In the genomic region with DNA sequence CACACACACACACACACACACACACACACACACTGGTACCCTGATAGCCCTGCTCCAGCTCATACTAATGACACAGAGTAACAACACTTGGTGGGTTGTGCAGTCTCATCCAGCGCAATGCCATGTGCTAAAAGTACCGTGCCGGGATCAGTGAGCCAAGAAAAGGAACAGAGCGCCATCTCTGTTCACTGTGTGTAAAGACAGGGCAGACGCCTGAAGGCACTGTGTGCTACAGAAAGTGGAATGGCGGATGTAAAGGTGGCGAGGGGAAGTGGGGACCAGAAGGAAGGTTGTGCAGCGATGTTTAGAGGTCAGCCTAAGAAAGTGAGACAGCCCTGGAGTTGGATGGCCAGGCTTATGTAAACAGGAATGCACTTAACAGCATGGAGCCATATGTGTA, we compare ENCODE assay signal across 17 mouse cellular contexts.
DNase-seq lines count a peak whose midpoint lies in the region; ATAC-seq and TF ChIP-seq lines count a peak whose summit lies in the region.
"Had no signal": no experiment of that assay in that cellular context is flagged by ENCODE, and none has a peak within 500 bp of the region (broad histone marks: within the 10 kb centered on the region; RNA-seq: fewer than 3 reads in every experiment).

No protein-coding gene starts in this region.

- DNase-seq in layer of hippocampus, adult 2 months (ENCODE audit: low spot score in 2 of 2) = peak in 1 of 2 experiments; percentile 59
- no peak for DNase-seq in layer of hippocampus, postnatal 36 days
- DNase-seq in right cerebral cortex, postnatal 10 days (ENCODE audit: low spot score in 2 of 2) = peak; percentile 61 to 63
- DNase-seq in right cerebral cortex, adult 18-20 months = no peak
- peak; percentile 76 for DNase-seq in ZHBTc4 (ENCODE audit: low read depth, low spot score)
- DNase-seq in adrenal gland, adult 8-10 months = no peak
- DNase-seq: adrenal gland, postnatal 14 days; kidney, adult 18-20 months; left cerebral cortex, postnatal 4 days; thymus, postnatal 25 days had no signal

- H3K4me3 ChIP-seq in layer of hippocampus, adult 2 months = no peak overlapping the region
- H3K4me3 ChIP-seq: erythroblast, embryonic 14.5 days; heart, embryonic 15.5 days; hindbrain, embryonic 12.5 days; liver, embryonic 15.5 days; neural tube, embryonic 13.5 days had no signal

- TF ChIP-seq CTCF in layer of hippocampus, adult 2 months (conservative IDR thresholded peaks at IDR 0.05) = peak; percentile 75

- peak; percentile 49 for ATAC-seq in megakaryocyte progenitor cell, adult 5-6 weeks (replicated peaks; ENCODE audit: poor library complexity)
- ATAC-seq: midbrain, embryonic 16.5 days had no signal

- peak overlapping the region; percentile 90 for H3K27ac ChIP-seq in layer of hippocampus, adult 2 months
- H3K27ac ChIP-seq: heart, embryonic 15.5 days; hindbrain, embryonic 12.5 days; liver, embryonic 15.5 days; neural tube, embryonic 13.5 days had no signal

Comparison
In these comparisons a context has a peak if more than half of its experiments do, and no peak if none do; other contexts are left out.
1. DNase-seq: peak in right cerebral cortex, postnatal 10 days (2 of 2) and ZHBTc4 (single experiment); none in layer of hippocampus, postnatal 36 days (0 of 2), right cerebral cortex, adult 18-20 months (single experiment) and adrenal gland, adult 8-10 months (single experiment).